Mouse (Mus musculus) kidney, postnatal 10 days (tissue): Measurements from ENCODE around the gene Sept9.

Experiments
- DNase-seq: peaks from one replicate; pipeline ENCODE4 v3.0.0; 2021; ENCODE audit warnings: mixed read lengths

Gene Sept9

GRCm38 (mm10) chr11:117176304-117176703, 23.2 kb upstream of the Sept9 start:
- DNase-seq: peak; percentile 71

DNA sequence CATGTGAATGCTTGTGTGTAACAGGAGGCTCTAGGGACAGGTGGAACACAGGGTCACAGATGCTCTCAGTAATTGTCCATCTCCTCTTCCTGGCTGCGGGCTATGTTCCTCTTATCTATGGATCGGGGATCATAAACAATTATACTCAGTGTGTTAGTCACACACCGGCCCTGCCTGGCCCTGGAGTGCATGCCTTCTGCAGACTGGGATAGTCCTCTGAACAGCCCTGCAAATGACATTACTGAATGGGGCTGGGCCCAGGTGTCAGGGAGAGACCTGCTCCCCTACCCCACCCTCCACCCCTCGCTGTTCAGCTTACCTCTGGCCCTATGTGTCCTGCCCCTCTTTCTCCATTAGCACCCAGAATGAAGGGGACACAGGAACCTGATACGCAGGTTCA, 22.6 kb upstream of the Sept9 start:
- no peak for DNase-seq

DNA sequence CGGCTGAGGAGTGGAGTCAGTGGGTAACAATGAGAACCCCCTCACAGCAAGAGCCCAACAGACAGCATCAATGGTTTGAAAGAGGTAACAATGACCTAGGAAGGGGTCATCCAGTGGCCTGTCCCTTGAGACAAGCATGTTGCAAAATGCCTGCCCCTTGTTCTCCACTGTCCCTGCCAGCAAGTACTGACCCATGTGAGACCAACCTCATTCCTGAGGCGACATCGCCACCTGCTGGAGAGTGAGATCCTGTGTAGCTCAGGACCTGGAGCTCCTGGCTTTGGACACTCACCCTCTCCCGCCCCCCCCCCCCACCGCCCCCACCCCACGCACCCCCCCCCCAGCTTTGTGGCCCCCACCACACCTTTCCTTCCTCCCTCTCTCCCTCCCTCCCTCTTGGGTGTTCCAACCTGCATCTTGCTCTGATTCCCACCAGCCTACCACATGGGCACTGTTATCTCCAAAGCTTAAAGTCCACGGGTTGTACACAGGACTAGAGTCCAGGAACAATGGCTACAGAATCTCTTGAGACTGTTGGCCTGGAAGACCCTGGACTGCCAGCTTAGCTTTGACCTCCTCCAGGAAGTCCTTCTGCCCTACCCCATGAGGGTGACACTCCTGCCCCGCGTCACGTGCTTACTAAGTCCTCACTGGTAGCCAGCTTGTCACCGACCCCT, 22.0 kb upstream of the Sept9 start:
- DNase-seq: peak; percentile 96

DNA sequence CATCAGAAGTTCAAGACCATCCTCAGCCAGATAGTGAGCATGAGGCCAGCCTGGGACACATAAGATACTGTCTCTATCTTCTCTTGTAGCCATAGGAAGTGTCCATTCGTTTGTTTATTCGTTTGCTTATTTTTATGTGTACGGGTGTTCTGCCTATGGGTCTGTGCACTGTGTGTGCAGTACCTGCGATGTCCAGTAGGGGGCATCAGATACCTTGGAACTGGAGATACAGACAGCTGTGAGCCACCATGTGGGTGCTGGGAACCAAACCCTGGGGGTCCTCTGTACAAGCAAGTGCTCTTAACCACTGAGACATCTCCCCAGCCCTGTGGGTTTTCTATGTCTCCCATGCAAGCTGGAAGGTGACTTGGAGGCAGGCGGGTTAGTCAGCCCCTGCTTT, 19.6 kb upstream of the Sept9 start:
- no peak for DNase-seq

DNA sequence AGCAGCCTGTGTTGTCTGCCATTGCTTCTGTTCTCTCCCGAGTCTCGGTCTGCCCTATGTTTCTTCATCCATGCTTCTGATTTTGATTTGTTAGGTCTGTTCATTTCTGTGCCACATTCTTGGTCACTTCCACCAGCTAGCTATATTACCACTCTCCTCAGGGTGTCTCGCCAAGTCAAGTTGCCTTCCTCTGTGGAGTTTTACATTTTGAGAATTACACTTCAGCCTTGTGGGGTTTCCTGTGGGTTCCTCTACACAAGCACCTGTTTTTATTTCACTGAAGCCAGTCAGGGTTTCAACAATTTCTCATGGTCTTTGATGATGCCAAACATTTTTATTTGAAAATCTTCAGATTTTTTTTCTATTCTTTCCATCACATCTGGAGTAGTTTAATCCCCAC, 16.7 kb upstream of the Sept9 start:
- no peak for DNase-seq

- no peak for DNase-seq
These were observed 16.2 kb upstream of the Sept9 start for GRCm38 (mm10) chr11:117183299-117183698.

GRCm38 (mm10) chr11:117183841-117184240, 15.6 kb upstream of the Sept9 start:
- DNase-seq: no peak

GRCm38 (mm10) chr11:117185076-117185933, 14.2 kb upstream of the Sept9 start:
- DNase-seq: peak; percentile 81

- DNase-seq: no peak
These were observed 7.9 kb upstream of the Sept9 start for GRCm38 (mm10) chr11:117191524-117191923.

GRCm38 (mm10) chr11:117194475-117194937, 5.0 kb upstream of the Sept9 start:
- no peak for DNase-seq

DNA sequence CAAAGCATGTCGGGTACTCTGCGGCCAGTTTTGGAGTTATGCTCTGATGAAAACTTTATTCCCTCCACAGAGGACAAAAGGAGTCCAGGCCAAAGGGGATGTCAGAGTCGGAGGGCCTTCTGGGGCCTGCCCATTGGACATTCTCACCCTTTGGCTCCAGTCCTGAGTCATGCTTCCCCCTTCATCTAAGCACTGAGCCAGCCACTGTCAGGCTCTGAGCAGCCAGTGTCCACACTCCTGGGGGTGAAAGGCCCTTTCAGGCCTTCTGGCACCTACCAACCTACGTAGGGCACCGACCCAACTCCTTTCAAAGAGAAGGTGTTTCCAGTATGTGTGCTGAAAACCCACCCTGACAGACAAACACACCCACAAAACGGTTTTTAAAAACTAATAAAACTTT, 3.8 kb upstream of the Sept9 start:
- no peak for DNase-seq

DNA sequence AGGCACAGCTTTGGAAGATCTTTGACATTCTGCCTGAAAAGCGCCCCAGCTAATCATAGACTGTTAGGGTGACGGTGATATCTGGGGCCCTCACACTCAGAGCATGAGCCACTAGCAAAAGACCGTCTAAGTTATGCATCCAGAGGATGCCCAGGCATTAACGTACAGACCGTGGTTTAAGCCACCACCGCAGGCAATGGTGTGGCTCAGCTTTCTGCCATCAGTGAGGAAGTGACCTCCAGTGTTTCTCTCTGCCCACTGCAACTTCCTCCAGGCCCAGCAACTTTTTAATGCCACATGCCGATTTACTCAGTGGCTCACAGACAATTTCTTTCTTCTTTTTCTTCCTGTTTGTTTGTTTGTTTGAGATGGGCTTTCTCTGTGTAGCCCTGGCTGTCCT, 2.8 kb upstream of the Sept9 start:
- DNase-seq: no peak

DNA sequence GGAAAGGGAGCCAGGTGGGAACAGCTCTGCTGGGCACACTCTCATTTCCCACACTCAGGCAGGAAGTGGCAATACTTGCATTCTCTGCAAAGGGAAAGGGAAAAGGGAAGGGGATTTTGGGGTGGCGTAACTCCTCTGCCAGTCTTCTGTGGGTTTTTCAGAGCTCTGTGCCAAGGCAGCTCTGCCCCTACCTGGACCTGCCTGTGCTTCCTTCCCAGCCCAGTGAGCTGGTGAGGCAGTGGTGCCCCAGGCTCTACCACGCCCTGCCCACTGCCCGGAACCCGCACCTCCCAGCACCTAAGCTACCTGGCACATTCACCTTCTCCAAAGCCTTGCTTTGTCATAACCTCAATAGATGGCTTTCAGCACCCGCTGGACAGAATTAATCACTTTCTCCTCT, 1.3 kb upstream of the Sept9 start:
- DNase-seq: no peak

GRCm38 (mm10) chr11:117201846-117202245, 2.4 kb downstream of the Sept9 start:
- no peak for DNase-seq

GRCm38 (mm10) chr11:117204606-117205005, 5.1 kb downstream of the Sept9 start:
- no peak for DNase-seq

GRCm38 (mm10) chr11:117205042-117205441, 5.6 kb downstream of the Sept9 start:
- DNase-seq: peak; percentile 65

DNA sequence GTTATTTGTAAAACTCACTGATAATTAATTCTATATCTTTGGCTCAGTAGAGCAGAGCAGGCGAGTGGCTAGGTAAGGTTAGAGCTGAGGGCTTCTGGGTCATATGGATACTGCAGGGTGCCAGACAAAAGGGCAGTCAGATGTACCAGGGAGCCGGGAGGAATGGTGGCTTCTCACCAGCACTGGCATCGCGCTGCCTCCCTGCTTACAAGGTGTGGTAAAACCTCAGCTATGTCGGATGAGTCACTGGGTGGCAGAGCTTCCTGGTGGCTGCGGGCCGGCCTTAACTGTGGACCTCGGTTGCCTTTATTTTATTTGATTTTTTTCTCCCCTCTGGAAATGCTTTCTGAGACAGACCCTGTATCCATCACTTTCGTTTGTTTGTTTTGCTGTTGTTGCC, 6.0 kb downstream of the Sept9 start:
- DNase-seq: no peak

DNA sequence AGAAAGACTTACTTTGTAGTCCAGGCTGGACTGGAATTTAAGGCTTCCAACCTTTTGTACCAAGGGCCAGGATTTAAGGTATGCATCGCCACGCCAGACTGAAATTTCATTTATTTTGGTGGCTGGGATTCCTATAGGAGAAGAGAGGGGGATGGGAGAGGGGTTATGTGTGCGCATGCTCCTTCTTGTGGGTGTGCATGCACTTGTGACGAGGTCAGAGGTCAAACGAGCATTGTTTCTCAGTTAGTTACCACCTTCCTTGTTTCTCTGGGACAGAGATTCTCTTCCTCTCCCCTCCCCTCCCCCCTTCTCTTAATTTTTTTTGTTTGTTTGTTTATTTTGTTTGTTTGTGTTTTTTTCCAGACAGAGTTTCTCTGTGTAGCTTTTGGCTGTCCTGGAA, 8.0 kb downstream of the Sept9 start:
- DNase-seq: no peak

DNA sequence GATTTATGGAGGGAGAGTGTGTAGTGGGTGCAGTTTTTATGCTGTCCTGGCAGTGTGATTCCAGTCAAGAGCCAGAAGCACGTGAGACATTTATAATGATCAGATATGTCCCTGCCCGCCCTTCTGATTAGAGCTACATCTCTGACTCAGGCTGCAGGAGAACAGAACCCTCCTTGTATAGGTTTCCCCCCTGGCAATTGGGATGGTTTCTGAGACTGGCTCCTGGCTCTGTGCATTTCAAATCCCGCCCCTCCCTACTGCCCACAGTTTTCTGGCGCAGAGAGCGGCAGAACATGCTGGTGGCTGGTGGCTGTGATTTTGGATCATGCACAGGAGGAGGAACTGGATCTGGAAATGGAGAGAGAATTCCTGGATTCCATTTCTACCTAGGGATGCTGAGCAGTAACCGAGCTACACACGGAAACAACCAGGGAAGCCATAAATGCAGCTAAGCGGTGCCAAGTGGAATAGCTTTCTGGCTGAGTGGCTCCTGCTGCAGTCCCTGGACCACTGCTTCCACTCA, 8.8 kb downstream of the Sept9 start:
- DNase-seq: no peak

- no peak for DNase-seq
These were observed 17.3 kb downstream of the Sept9 start for GRCm38 (mm10) chr11:117216713-117217112.

- no peak for DNase-seq
These were observed 18.6 kb downstream of the Sept9 start for GRCm38 (mm10) chr11:117218070-117218469.

- DNase-seq: no peak
These were observed 19.0 kb downstream of the Sept9 start for GRCm38 (mm10) chr11:117218498-117218897.

DNA sequence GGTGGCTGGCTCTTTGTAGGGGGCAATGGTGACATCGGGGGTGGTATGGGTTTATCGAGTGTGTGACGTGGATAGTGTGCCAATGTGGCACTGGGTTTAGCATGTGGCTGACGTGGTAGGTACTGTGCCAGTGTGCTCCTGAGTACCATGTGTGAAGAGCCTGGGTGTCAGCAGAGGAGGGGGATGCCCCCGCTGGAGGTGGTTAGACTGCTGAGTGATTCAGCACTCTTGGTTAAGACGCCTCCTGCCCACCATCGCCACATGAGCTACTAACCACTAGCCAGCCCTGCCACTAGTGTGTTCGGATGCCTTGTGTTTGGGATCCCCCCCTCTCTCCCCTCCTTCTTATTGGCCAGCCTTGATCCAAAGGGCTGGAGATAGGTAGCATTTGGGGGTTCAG, 21.3 kb downstream of the Sept9 start:
- DNase-seq: no peak

GRCm38 (mm10) chr11:117221182-117221581, 21.7 kb downstream of the Sept9 start:
- no peak for DNase-seq
